15 mouse cellular contexts compared by ENCODE assay signal in the genomic region with DNA sequence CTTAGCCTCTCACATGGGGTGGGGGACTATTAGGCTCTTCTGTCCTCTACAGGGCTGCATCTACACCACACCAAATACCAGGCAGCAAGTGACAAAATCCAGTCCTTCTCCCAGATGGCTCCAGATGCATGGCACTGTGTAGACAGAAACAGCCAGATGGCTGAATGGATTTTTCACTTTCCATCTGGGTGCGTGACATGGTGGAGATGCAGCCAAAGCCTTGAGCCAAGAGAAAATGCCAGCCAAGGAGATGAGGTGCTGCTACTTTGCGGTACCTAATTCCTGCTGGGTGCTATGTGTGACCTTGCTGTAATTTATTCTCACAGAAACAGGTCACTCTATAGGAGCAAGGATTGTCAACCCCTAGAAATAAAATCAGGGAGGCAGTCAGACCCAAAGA.
A peak's percentile ranks its signal among the peaks of the same experiment; 100 is the strongest.
DNase-seq lines count a peak whose midpoint lies in the region; ATAC-seq and TF ChIP-seq lines count a peak whose summit lies in the region.
"Had no signal": no experiment of that assay in that cellular context is flagged by ENCODE, and none has a peak within 500 bp of the region (broad histone marks: within the 10 kb centered on the region; RNA-seq: fewer than 3 reads in every experiment).

No protein-coding gene starts in this region.

- intact Hi-C loops in left cerebral cortex, postnatal 36 days (cut with DNase I) = no loop called here

- ATAC-seq in forebrain, embryonic 12.5 days (ENCODE audit: low FRiP score) = no peak
- ATAC-seq in forebrain, embryonic 11.5 days (replicated peaks; ENCODE audit: low FRiP score) = no peak
- ATAC-seq in midbrain, postnatal 0 days (ENCODE audit: low FRiP score) = no peak; the same call in 1 of the 2 replicates
- no peak for ATAC-seq in midbrain, embryonic 15.5 days (replicated peaks)
- ATAC-seq in forebrain, postnatal 0 days = peak; percentile 85
- ATAC-seq: inflammation-experienced regulatory T-cells, adult 6 months had no signal

- H3K4me2 ChIP-seq in forebrain, embryonic 12.5 days = no peak overlapping the region
- no peak overlapping the region for H3K4me2 ChIP-seq in forebrain, embryonic 11.5 days (ENCODE audit: low read depth, low read length, severe bottlenecking)
- no peak overlapping the region for H3K4me2 ChIP-seq in midbrain, postnatal 0 days (ENCODE audit: low read depth, low read length, poor library complexity, severe bottlenecking)
- no peak overlapping the region for H3K4me2 ChIP-seq in midbrain, embryonic 15.5 days
- no peak overlapping the region for H3K4me2 ChIP-seq in forebrain, postnatal 0 days (ENCODE audit: low read depth)
- H3K4me2 ChIP-seq: heart, embryonic 11.5 days; limb, embryonic 13.5 days; liver, embryonic 15.5 days; neural tube, embryonic 12.5 days had no signal

- no peaks in the 10 kb centered on the region for H3K36me3 ChIP-seq in forebrain, embryonic 12.5 days (replicated peaks)
- H3K36me3 ChIP-seq in forebrain, embryonic 11.5 days (ENCODE audit: control insufficient read depth, insufficient read depth, low read length) = no peaks in the 10 kb centered on the region
- no peaks in the 10 kb centered on the region for H3K36me3 ChIP-seq in midbrain, postnatal 0 days (ENCODE audit: insufficient read depth, low read length)
- H3K36me3 ChIP-seq in midbrain, embryonic 15.5 days (replicated peaks) = no peaks in the 10 kb centered on the region
- H3K36me3 ChIP-seq in forebrain, postnatal 0 days (ENCODE audit: insufficient read depth) = no peaks in the 10 kb centered on the region
- H3K36me3 ChIP-seq: limb, embryonic 13.5 days; liver, embryonic 15.5 days; neural tube, embryonic 12.5 days had no signal

- no peak overlapping the region for H3K9ac ChIP-seq in forebrain, embryonic 12.5 days
- no peak overlapping the region for H3K9ac ChIP-seq in forebrain, embryonic 11.5 days (ENCODE audit: low read length)
- no peak overlapping the region for H3K9ac ChIP-seq in midbrain, postnatal 0 days (replicated peaks; ENCODE audit: low read length, poor library complexity, severe bottlenecking)
- no peak overlapping the region for H3K9ac ChIP-seq in midbrain, embryonic 15.5 days
- no peak overlapping the region for H3K9ac ChIP-seq in forebrain, postnatal 0 days
- H3K9ac ChIP-seq: limb, embryonic 13.5 days; liver, embryonic 15.5 days; neural tube, embryonic 12.5 days had no signal

- 0 out of 2 replicates have a peak overlapping the region, but pooled peaks have one; percentile 15 for H3K27ac ChIP-seq in forebrain, embryonic 12.5 days
- no peak overlapping the region for H3K27ac ChIP-seq in forebrain, embryonic 11.5 days (ENCODE audit: low read depth, low read length)
- no peak overlapping the region for H3K27ac ChIP-seq in midbrain, postnatal 0 days (ENCODE audit: low read depth, low read length)
- no peak overlapping the region for H3K27ac ChIP-seq in midbrain, embryonic 15.5 days
- no peak overlapping the region for H3K27ac ChIP-seq in forebrain, postnatal 0 days (ENCODE audit: low read depth, low read length)
- H3K27ac ChIP-seq: limb, embryonic 13.5 days; liver, embryonic 15.5 days; neural tube, embryonic 12.5 days had no signal

- no peak for DNase-seq in forebrain, embryonic 11.5 days (ENCODE audit: low spot score)
- DNase-seq in midbrain, postnatal 0 days (ENCODE audit: low spot score) = peak; percentile 61
- DNase-seq in forebrain, postnatal 0 days = peak; percentile 64
- peak; percentile 27 to 36 for DNase-seq in left cerebral cortex, postnatal 36 days (ENCODE audit: low spot score in 2 of 2)
- no peak for DNase-seq in kidney, postnatal 25 days
- DNase-seq in embryo, embryonic 10 days (ENCODE audit: low spot score) = no peak
- DNase-seq: lung, postnatal 10 days had no signal

- WGBS in forebrain, embryonic 12.5 days = 90% methylated on average over 2 of the region's 2 CpGs
- WGBS in forebrain, embryonic 11.5 days = 91% methylated on average over 2 of the region's 2 CpGs
- WGBS in midbrain, postnatal 0 days = 95% methylated on average over 2 of the region's 2 CpGs
- 89% methylated on average over 2 of the region's 2 CpGs for WGBS in midbrain, embryonic 15.5 days
- WGBS in forebrain, postnatal 0 days = 55% methylated on average over 2 of the region's 2 CpGs

- H3K4me1 ChIP-seq in forebrain, embryonic 12.5 days = peaks cover 14% of the 10 kb centered on the region
- H3K4me1 ChIP-seq in forebrain, embryonic 11.5 days (replicated peaks; ENCODE audit: control insufficient read depth, insufficient read depth, low read length) = peaks cover 9% of the 10 kb centered on the region
- no peaks in the 10 kb centered on the region for H3K4me1 ChIP-seq in midbrain, postnatal 0 days (ENCODE audit: insufficient read depth, low read length)
- no peaks in the 10 kb centered on the region for H3K4me1 ChIP-seq in midbrain, embryonic 15.5 days
- H3K4me1 ChIP-seq in forebrain, postnatal 0 days (ENCODE audit: insufficient read depth) = no peaks in the 10 kb centered on the region
- H3K4me1 ChIP-seq: liver, embryonic 15.5 days; megakaryocyte, embryonic 14.5 days had no signal

- TF ChIP-seq CTCF in midbrain, postnatal 0 days (IDR thresholded peaks at IDR 0.05) = no peak
- TF ChIP-seq CTCF in forebrain, postnatal 0 days (IDR thresholded peaks at IDR 0.05; ENCODE audit: low read depth) = no peak

- H3K9me3 ChIP-seq in forebrain, embryonic 12.5 days = no peaks in the 10 kb centered on the region
- no peaks in the 10 kb centered on the region for H3K9me3 ChIP-seq in forebrain, embryonic 11.5 days (ENCODE audit: control insufficient read depth, low read length)
- H3K9me3 ChIP-seq in midbrain, postnatal 0 days (ENCODE audit: low read length) = no peaks in the 10 kb centered on the region
- no peaks in the 10 kb centered on the region for H3K9me3 ChIP-seq in midbrain, embryonic 15.5 days
- no peaks in the 10 kb centered on the region for H3K9me3 ChIP-seq in forebrain, postnatal 0 days (ENCODE audit: low read length)
- H3K9me3 ChIP-seq: limb, embryonic 13.5 days; liver, embryonic 15.5 days; megakaryocyte, embryonic 14.5 days; neural tube, embryonic 12.5 days had no signal

- no peaks in the 10 kb centered on the region for H3K27me3 ChIP-seq in forebrain, embryonic 12.5 days
- H3K27me3 ChIP-seq in forebrain, embryonic 11.5 days (ENCODE audit: control insufficient read depth, insufficient read depth, low read length) = no peaks in the 10 kb centered on the region
- no peaks in the 10 kb centered on the region for H3K27me3 ChIP-seq in midbrain, postnatal 0 days (ENCODE audit: insufficient read depth, low read length)
- no peaks in the 10 kb centered on the region for H3K27me3 ChIP-seq in midbrain, embryonic 15.5 days (replicated peaks)
- no peaks in the 10 kb centered on the region for H3K27me3 ChIP-seq in forebrain, postnatal 0 days (ENCODE audit: insufficient read depth, low read length)
- H3K27me3 ChIP-seq: liver, embryonic 15.5 days; megakaryocyte, embryonic 14.5 days; neural tube, embryonic 12.5 days had no signal

- H3K4me3 ChIP-seq in forebrain, embryonic 12.5 days (replicated peaks) = no peak overlapping the region
- H3K4me3 ChIP-seq in forebrain, embryonic 11.5 days (ENCODE audit: low read depth, low read length) = no peak overlapping the region
- H3K4me3 ChIP-seq in midbrain, postnatal 0 days (ENCODE audit: low read depth, low read length) = no peak overlapping the region
- no peak overlapping the region for H3K4me3 ChIP-seq in midbrain, embryonic 15.5 days
- H3K4me3 ChIP-seq in forebrain, postnatal 0 days (ENCODE audit: low read depth, low read length) = no peak overlapping the region
- H3K4me3 ChIP-seq: limb, embryonic 13.5 days; liver, embryonic 15.5 days; megakaryocyte, embryonic 14.5 days; neural tube, embryonic 12.5 days had no signal

Comparison
In these comparisons a context has a peak if more than half of its experiments do, and no peak if none do; other contexts are left out.
1. DNase-seq: peak in midbrain, postnatal 0 days (single experiment), forebrain, postnatal 0 days (single experiment) and left cerebral cortex, postnatal 36 days (2 of 2); none in forebrain, embryonic 11.5 days (single experiment), kidney, postnatal 25 days (0 of 2) and embryo, embryonic 10 days (single experiment).